Mouse (Mus musculus): ENCODE results near the gene Khdc1a. TPM values are rescaled to one million over a fixed set of nuclear protein-coding genes. Genes with fewer than 3 reads are reported as not detected.

Gene Khdc1a
- polyA plus RNA-seq, 1 experiment from 2014 or later, result not detected

Other genes starting within 250 kb of the Khdc1a start
- gene Tmem14a, start 131.1 kb upstream of the Khdc1a start, polyA plus RNA-seq (2015; fragmentation: Nextera tagmentation; extraction: Ambion mirVana), result 14.9 and 15.9 TPM in 2 replicates
- gene Gsta3, start 109.1 kb upstream of the Khdc1a start, polyA plus RNA-seq (2015; fragmentation: Nextera tagmentation; extraction: Ambion mirVana), result 0.12 and 0.64 TPM in 2 replicates
- not detected in 2 replicates for gene Khdc1c, start 18.7 kb downstream of the Khdc1a start, polyA plus RNA-seq (2015; fragmentation: Nextera tagmentation; extraction: Ambion mirVana)
- gene Khdc1b, start 33.9 kb downstream of the Khdc1a start, polyA plus RNA-seq (2015; fragmentation: Nextera tagmentation; extraction: Ambion mirVana), result 0.09 TPM in 1 of 2 replicates, not detected in the other